Mouse (Mus musculus): ENCODE measurements around the gene Slc25a3. TPM values are rescaled to one million over a fixed set of nuclear protein-coding genes. Genes with fewer than 3 reads are reported as not detected.
A peak's percentile ranks its signal among the peaks of the same experiment; 100 is the strongest.

Gene Slc25a3
- total and polyA plus RNA-seq, 3 experiments: 428 to 792 (median 509) TPM

GRCm38 (mm10) chr10:91122646-91123045 lies 1.2 kb downstream of the Slc25a3 start:
- H3K36me3 ChIP-seq (replicated peaks in 1 of 2; ENCODE audit: control insufficient read depth in 1 of 2, insufficient read depth in 1 of 2, low read length in 1 of 2): peaks cover 34 to 43% of the 10 kb centered on the region in 2 experiments
- peak overlapping the region; percentile 71 for H3K9ac ChIP-seq (ENCODE audit: insufficient read depth, low read depth)
- TF ChIP-seq ZC3H11A (IDR thresholded peaks at IDR 0.05; ENCODE audit: low read depth, low read length): no peak
- TF ChIP-seq MXI1 (IDR thresholded peaks at IDR 0.05; ENCODE audit: low read depth, low read length): 0 out of 2 replicates have a peak, but pooled peaks have one; percentile 11
- TF ChIP-seq ELF1 (IDR thresholded peaks at IDR 0.05; ENCODE audit: low read depth, low read length): no peak
- no peak for TF ChIP-seq UBTF (IDR thresholded peaks at IDR 0.05; ENCODE audit: low read depth, low read length)
- TF ChIP-seq PAX5 (IDR thresholded peaks at IDR 0.05; ENCODE audit: low read length): no peak
- no peak for TF ChIP-seq USF2 (conservative IDR thresholded peaks at IDR 0.05; ENCODE audit: low read depth, low read length)
- no peak for TF ChIP-seq JUND (conservative IDR thresholded peaks at IDR 0.05; ENCODE audit: low read depth, low read length)
- TF ChIP-seq MAFK (IDR thresholded peaks at IDR 0.05; ENCODE audit: insufficient replicate concordance, low read length): no peak
- no peak for TF ChIP-seq ZKSCAN1 (IDR thresholded peaks at IDR 0.05; ENCODE audit: borderline replicate concordance, low read depth, low read length)
- TF ChIP-seq CTCF (conservative IDR thresholded peaks at IDR 0.05 in 1 of 2, IDR thresholded peaks at IDR 0.05 in 1 of 2; ENCODE audit: low read depth in 2 of 2, low read length in 2 of 2): no peak
- TF ChIP-seq E2F4 (IDR thresholded peaks at IDR 0.05; ENCODE audit: insufficient replicate concordance, low read depth, low read length): no peak
- TF ChIP-seq NRF1 (IDR thresholded peaks at IDR 0.05; ENCODE audit: low read depth, low read length): no peak
- peak; percentile 68 for TF ChIP-seq BHLHE40 (IDR thresholded peaks at IDR 0.05; ENCODE audit: low read depth, low read length)
- no peak for TF ChIP-seq SIN3A (IDR thresholded peaks at IDR 0.05; ENCODE audit: low read length)
- no peak for TF ChIP-seq KAT2A (IDR thresholded peaks at IDR 0.05; ENCODE audit: insufficient replicate concordance, low read length)
- no peak for TF ChIP-seq IRF4 (IDR thresholded peaks at IDR 0.05; ENCODE audit: low read depth, low read length)
- H3K79me2 ChIP-seq (replicated peaks; ENCODE audit: control insufficient read depth, extremely low read depth, insufficient read depth, poor library complexity, severe bottlenecking): peaks cover 31% of the 10 kb centered on the region
- H3K4me2 ChIP-seq (ENCODE audit: insufficient read depth, low read depth, poor library complexity, severe bottlenecking): peak overlapping the region; percentile 50
- H3K4me1 ChIP-seq (ENCODE audit: control insufficient read depth in 1 of 2, insufficient read depth in 2 of 2): peaks cover 9 to 45% of the 10 kb centered on the region in 2 experiments; a peak in 3 of 4 replicates
- H3K27me3 ChIP-seq (replicated peaks): no peaks in the 10 kb centered on the region
- H3K9me3 ChIP-seq (replicated peaks; ENCODE audit: low read length): no peaks in the 10 kb centered on the region
- in situ Hi-C loops (cut with MboI; ENCODE audit: low pct_ligation_motif_present, low pct_unique_long_range_greater_than_20kb, low sequenced_read_pairs): no loop called here
- peak overlapping the region; percentile 81 to 99 (median 88) for H3K4me3 ChIP-seq (replicated peaks in 1 of 3; ENCODE audit: low read depth in 2 of 3, low read length in 2 of 3, poor library complexity in 1 of 3)
- dilution Hi-C loops (cut with MboI; ENCODE audit: extremely low pct_ligation_motif_present, extremely low pct_unique_long_range_greater_than_20kb, low sequenced_read_pairs): no loop called here
- no peak for DNase-seq (ENCODE audit: extremely low read depth)
- H3K27ac ChIP-seq (ENCODE audit: insufficient read depth, low read depth): no peak overlapping the region

- no peak overlapping the region for H3K27ac ChIP-seq (ENCODE audit: insufficient read depth, low read depth)
- no peaks in the 10 kb centered on the region for H3K9me3 ChIP-seq (replicated peaks; ENCODE audit: low read length)
- H3K9ac ChIP-seq (ENCODE audit: insufficient read depth, low read depth): no peak overlapping the region
- peak; percentile 48 for DNase-seq (ENCODE audit: extremely low read depth)
- peaks cover 62 to 85% of the 10 kb centered on the region in 2 experiments for H3K36me3 ChIP-seq (replicated peaks in 1 of 2; ENCODE audit: control insufficient read depth in 1 of 2, insufficient read depth in 1 of 2, low read length in 1 of 2)
- no peak overlapping the region for H3K4me3 ChIP-seq (replicated peaks in 1 of 3; ENCODE audit: low read depth in 2 of 3, low read length in 2 of 3, poor library complexity in 1 of 3)
- H3K4me2 ChIP-seq (ENCODE audit: insufficient read depth, low read depth, poor library complexity, severe bottlenecking): no peak overlapping the region
- H3K4me1 ChIP-seq (ENCODE audit: control insufficient read depth in 1 of 2, insufficient read depth in 2 of 2): peaks cover 5 to 43% of the 10 kb centered on the region in 2 experiments; a peak in 3 of 4 replicates
- dilution Hi-C loops (cut with MboI; ENCODE audit: extremely low pct_ligation_motif_present, extremely low pct_unique_long_range_greater_than_20kb, low sequenced_read_pairs): no loop called here
- peaks cover 15% of the 10 kb centered on the region for H3K79me2 ChIP-seq (replicated peaks; ENCODE audit: control insufficient read depth, extremely low read depth, insufficient read depth, poor library complexity, severe bottlenecking)
- no peak for TF ChIP-seq CHD1 (IDR thresholded peaks at IDR 0.05; ENCODE audit: low read depth, low read length)
- no peak for TF ChIP-seq ELF1 (IDR thresholded peaks at IDR 0.05; ENCODE audit: low read depth, low read length)
- no peak for TF ChIP-seq E2F4 (IDR thresholded peaks at IDR 0.05; ENCODE audit: insufficient replicate concordance, low read depth, low read length)
- no peak for TF ChIP-seq EP300 (IDR thresholded peaks at IDR 0.05; ENCODE audit: low read length)
- TF ChIP-seq GABPA (IDR thresholded peaks at IDR 0.05; ENCODE audit: insufficient replicate concordance, low read depth, low read length): no peak
- TF ChIP-seq SIN3A (IDR thresholded peaks at IDR 0.05; ENCODE audit: low read length): no peak
- no peak for TF ChIP-seq MAZ (IDR thresholded peaks at IDR 0.05; ENCODE audit: low read depth, low read length)
- no peak for TF ChIP-seq TCF12 (IDR thresholded peaks at IDR 0.05; ENCODE audit: low read depth, low read length)
- TF ChIP-seq MAFK (IDR thresholded peaks at IDR 0.05; ENCODE audit: insufficient replicate concordance, low read length): no peak
- TF ChIP-seq CTCF (conservative IDR thresholded peaks at IDR 0.05 in 1 of 2, IDR thresholded peaks at IDR 0.05 in 1 of 2; ENCODE audit: low read depth in 2 of 2, low read length in 2 of 2): 0 out of 4 replicates have a peak, but pooled peaks of 1 of the 2 experiments have one; percentile 6
- no peak for TF ChIP-seq BHLHE40 (IDR thresholded peaks at IDR 0.05; ENCODE audit: low read depth, low read length)
- TF ChIP-seq CHD2 (IDR thresholded peaks at IDR 0.05; ENCODE audit: low read length): no peak
- TF ChIP-seq ZC3H11A (IDR thresholded peaks at IDR 0.05; ENCODE audit: low read depth, low read length): no peak
- 0 out of 2 replicates have a peak, but pooled peaks have one; percentile 18 for TF ChIP-seq POLR2A (IDR thresholded peaks at IDR 0.05; ENCODE audit: low read depth, low read length)
- no peaks in the 10 kb centered on the region for H3K27me3 ChIP-seq (replicated peaks)
- in situ Hi-C loops (cut with MboI; ENCODE audit: low pct_ligation_motif_present, low pct_unique_long_range_greater_than_20kb, low sequenced_read_pairs): no loop called here
Measured at GRCm38 (mm10) chr10:91116958-91117357, 6.9 kb downstream of the Slc25a3 start.
